Mouse (Mus musculus) ES-CJ7 (cell line): ENCODE data around the gene Bad.
"Not testable (repeated sequence)": the region's sequence is repeated elsewhere in the genome, so short reads cannot be mapped to it uniquely, and the experiment has no call there.

Source experiments
- DNase-seq: peaks from one replicate; pipeline ENCODE4 v3.0.0; 2011; ENCODE audit warnings: low read depth, low spot score

The Bad gene

DNA sequence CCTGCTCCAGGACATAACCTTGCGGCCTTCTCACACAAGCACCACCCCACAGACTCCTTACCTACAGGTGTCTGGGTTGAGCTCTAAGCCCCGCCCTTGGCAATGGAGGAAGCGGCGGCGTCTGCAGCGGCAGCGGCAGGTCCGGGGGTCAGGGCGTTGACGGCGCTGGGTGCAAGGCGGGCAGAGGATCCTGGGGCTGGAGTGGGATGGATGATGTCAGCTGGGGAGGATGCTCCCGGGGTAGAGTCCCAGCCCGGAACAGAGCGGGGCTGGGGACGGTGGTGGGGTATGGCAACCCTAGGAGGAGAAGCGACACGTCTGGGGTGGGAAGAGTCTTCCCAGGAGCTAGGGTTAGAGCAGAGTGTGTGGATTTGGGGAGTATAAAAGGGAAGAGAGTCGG, 43.6 kb downstream of the Bad start:
- peak; percentile 45 for DNase-seq

DNA sequence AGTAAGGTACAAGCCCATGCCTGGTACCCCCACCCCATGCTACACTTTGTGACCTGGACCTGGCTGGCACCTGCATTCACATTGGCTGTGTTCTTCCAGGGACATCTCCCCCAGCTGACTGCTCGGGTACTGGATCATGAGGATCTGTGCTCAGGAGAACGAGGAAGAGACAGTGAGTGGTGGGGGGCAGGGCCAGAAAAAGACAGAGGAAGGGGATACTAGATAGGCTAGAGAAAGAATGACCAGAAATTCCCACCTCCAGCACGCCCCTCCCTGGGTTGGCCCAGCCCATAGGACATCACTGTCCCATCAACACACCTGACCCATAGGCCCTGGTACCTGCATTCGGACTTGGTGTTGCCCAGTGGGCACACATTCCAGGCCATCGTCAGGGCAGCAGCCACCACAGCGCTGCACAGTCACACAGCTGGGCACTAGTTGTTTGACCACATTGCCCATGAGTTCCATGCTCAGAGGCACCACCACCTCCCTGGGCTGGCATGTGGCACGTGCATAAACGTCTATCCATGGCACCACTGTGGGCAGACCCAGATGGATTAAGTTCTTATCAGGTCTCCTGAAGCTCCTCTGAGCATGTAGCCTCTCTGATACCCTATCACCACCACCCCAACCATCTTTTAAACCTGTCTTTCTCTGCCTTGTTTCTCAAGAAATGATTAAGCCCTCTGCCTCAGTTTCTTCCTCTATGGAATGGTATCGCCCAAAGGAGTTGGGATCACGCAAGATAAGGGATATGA, 44.5 kb downstream of the Bad start:
- DNase-seq = no peak

GRCm38 (mm10) chr19:6987061-6987903, 45.6 kb downstream of the Bad start, which contains the start of gene Vegfb:
Vegfb (minus strand) TSS chr19:6987651.
- no peak for DNase-seq

- no peak for DNase-seq
Observed at GRCm38 (mm10) chr19:6987904-6988285, 46.2 kb downstream of the Bad start.

GRCm38 (mm10) chr19:6989251-6989650, 47.6 kb downstream of the Bad start:
- no peak for DNase-seq

GRCm38 (mm10) chr19:6990712-6991111, 49.1 kb downstream of the Bad start:
- no peak for DNase-seq

DNA sequence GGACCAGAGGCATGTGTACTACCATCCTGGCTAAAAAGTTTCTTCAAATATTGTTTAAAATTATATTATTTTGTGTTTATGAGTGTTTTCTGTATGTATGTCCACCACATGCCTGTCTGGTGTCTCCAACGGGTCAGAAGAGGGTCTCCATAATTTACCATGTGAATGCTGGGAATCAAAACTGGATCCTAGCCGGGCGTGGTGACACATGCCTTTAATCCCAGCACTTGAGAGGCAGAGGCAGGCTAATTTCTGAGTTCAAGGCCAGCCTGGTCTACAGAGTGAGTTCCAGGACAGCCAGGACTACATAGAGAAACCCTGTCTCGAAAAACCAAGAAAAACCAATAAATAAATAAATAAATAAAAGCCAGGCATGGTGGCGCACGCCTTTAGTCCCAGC, 49.5 kb downstream of the Bad start:
- not testable (repeated sequence) for DNase-seq

- DNase-seq = peak; percentile 98
Observed at GRCm38 (mm10) chr19:6992011-6992858, 50.6 kb downstream of the Bad start, which contains the start of gene Dnajc4. Dnajc4 (minus strand) TSS chr19:6992572.

DNA sequence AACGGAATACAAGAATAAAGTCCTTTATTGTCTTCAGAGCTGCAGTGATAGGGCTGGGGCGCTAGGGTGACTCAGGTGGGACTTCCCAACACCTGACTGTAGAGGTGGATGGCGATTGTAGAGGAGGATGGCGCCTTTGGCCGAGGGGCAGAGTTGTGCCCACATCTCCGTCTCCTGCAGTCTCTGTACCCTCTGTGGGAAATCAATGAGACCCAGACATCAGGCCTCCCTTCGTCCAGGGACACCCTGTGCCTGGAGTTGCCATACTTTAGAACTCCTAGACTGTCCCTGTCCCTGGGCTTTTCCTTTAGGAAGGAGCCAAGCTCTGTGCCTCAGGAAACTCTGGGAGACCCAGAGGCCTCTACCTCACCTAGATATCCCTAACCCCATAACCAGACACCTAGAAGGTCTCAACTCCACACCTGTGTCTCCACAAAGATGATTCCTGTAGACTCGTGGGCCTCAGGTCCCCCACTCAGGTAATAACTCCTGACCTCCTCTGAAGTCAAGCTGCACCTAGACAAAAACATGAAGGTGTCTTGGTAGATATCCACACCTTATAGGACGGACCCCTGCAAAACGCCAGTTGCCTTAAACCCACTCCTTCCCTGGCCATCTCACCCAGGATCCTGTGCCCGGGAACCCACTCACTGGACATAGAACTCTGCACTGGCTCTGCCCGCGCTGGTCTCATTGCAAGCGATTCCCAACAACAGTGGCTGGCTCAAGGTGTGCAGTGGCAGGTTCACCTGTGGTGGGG, 51.5 kb downstream of the Bad start:
- DNase-seq = no peak

GRCm38 (mm10) chr19:6994002-6994401, 52.3 kb downstream of the Bad start:
- no peak for DNase-seq

- no peak for DNase-seq
Observed at GRCm38 (mm10) chr19:6994489-6994888, 52.8 kb downstream of the Bad start.

DNA sequence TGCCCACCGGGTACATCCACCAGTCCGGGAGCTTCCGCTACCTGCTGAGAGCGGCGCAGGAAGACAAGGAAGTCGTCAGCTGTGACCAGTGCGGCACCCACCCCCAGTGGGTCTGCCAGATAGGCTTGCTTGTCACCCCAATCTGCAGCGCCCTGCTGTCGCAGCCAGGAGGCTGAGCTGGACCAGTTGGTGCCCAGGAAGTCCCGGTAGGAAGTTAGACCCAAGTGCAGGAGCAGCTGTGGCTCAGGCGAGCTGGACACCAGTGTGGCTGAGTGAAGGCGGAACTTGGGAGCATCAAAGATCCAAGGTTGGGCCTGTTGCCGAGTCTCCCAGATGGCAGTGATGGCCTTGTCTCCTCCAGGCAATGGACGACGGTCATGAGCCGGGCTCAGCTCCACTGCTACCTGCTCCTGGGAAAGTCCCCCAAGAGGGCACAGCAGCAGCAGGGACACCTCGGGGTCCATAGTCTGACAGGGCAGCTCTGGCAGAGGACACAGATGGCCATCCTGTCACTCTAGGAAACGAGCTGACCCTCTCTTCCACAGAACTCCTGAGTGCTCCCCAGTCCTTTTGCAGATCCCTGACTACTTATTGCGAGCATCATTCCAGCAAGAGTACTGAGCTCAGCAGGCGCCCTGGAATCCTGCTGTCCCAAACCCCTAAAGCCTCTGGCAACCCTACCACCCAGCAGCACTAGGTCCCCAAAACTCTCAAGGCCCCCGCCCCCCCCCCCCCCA, 53.8 kb downstream of the Bad start:
- no peak for DNase-seq

DNA sequence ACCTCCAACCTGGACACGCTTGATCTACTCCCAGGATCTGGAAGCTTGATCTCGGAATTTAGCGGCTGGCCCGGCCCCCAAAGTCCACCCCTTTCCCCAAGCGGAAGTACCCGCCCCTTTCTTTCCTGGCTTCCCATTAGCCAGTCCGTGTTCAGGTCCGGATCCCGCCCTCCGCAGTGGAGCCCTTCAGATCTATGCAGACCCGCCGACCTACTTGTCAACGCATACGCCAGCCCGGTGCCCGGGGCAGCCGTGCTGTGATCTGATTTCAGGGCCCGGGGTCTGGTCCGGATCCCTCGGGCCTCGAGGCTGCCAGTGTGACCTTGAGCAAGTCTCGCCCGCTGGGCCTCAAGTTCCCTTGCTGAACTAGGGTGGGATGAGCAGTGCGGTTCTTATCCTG, 54.3 kb downstream of the Bad start, which contains the start of the genes Nudt22 and Trpt1:
TSS of gene Nudt22 (minus strand) at position 112 of the 400 bp plus-strand sequence.
TSS of gene Trpt1 (plus strand) at position 126 of the 400 bp plus-strand sequence.
- peak; percentile 82 for DNase-seq

DNA sequence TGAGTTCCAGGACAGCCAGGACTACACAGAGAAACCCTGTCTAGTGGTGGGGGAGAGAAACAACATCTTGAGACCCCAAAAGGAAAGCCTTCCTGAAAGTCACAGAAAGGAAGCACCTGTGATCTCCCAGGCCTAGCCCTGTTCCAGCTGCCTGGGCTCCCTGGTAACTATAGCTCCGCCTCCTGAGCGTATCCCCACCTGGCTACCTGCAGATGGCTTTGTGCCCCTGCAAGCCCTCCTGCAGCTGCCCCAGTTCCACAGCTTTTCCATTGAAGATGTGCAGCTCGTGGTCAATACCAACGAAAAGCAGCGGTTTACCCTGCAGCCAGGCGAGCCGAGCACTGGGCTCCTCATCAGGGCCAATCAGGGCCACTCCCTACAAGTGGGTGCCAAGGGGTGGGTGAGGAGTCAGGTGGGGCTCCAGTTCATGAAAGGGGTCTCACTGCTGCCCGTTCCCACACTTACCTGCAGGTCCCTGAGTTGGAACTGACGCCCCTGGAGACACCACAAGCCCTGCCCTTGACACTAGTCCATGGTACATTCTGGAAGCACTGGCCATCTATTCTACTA, 56.1 kb downstream of the Bad start:
- DNase-seq = no peak

DNA sequence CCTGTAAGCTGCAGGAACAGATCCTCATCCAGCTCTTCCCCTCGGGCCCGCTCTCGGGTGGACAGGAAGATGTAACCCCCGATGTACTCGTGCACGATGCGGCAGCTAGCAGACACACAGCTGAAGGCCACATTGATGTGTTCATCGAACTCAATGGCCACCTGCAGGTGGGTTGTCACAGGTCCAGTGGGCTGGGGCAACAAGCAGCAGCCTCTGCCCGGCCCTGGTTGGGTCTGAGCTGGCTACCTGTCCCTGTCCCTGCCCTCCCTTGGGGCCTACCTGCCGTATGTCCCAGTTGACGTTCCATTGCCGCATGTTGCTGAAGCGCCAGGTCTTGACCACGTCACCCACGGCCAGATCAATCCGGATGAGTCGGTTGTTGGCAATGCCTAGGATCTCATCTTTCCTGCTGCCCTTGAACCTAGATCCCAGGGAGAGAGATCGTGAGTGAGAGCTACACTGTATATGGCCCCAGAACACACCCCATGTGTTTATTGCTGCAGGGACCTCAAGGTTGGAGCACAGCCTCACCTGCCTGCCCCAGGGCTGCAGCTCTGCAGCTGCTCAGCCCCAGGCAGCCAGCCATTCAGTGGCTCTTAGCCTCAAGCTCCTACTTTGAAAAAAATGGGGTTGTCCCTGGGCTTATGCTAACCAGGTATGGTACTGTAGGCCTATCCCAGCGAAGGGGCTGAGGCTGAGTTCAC, 57.9 kb downstream of the Bad start:
- DNase-seq = peak; percentile 41
